Mouse (Mus musculus) neutrophil, adult 5-6 weeks (primary cell): ENCODE measurements around the gene Hs2st1. TPM values are rescaled to one million over a fixed set of nuclear protein-coding genes. Genes with fewer than 3 reads are reported as not detected.

ENCODE experiments used
- total RNA-seq: library from RNA; stranded (forward); fragments of 200-1000 nt; gene quantifications from 2 replicates; pipeline ENCODE4 v1.2.3, GENCODE M21; 2017

Gene Hs2st1
- total RNA-seq, 1 experiment from 2014 or later: 7.0 TPM

Other genes starting within 250 kb of the Hs2st1 start
- gene Selenof, start 123 bp upstream of the Hs2st1 start, total RNA-seq: 182 and 196 TPM in 2 replicates
- 189 and 211 TPM in 2 replicates for gene Sh3glb1, start 150.2 kb upstream of the Hs2st1 start, total RNA-seq
- gene Clca3a1, start 190.8 kb upstream of the Hs2st1 start, total RNA-seq: 0.47 and 0.98 TPM in 2 replicates
- 0.12 TPM in 1 of 2 replicates, not detected in the other for gene Clca3a2, start 249.3 kb upstream of the Hs2st1 start, total RNA-seq